Mouse (Mus musculus): ENCODE results near the gene Atg7. TPM values are rescaled to one million over a fixed set of nuclear protein-coding genes. Genes with fewer than 3 reads are reported as not detected.
A peak's percentile ranks its signal among the peaks of the same experiment; 100 is the strongest.

Gene Atg7
- polyA plus RNA-seq, 1 experiment: 43.3 TPM

GRCm38 (mm10) chr6:114652209-114652608 lies 9.3 kb downstream of the Atg7 start:
- Histone ChIP-seq H3K4me3 (replicated peaks; ENCODE audit: control insufficient read depth, low read depth, low read length) (no peak overlapping the region), H3K27ac (ENCODE audit: control insufficient read depth, insufficient read depth, low read depth, low read length, poor library complexity) (no peak overlapping the region), H3K4me1 (ENCODE audit: control insufficient read depth, insufficient read depth, low read length) (no peaks in the 10 kb centered on the region; the same call in 1 of the 2 replicates)
- 75% methylated on average over 3 of the region's 3 CpGs for WGBS
- TF ChIP-seq POLR2A (IDR thresholded peaks at IDR 0.05; ENCODE audit: borderline replicate concordance, control insufficient read depth, low read depth, low read length) (no peak), CTCF (IDR thresholded peaks at IDR 0.05; ENCODE audit: control insufficient read depth, insufficient read depth, low read length) (no peak)

GRCm38 (mm10) chr6:114656826-114657600 lies 14.1 kb downstream of the Atg7 start:
- H3K27ac ChIP-seq (ENCODE audit: control insufficient read depth, insufficient read depth, low read depth, low read length, poor library complexity): no peak overlapping the region
- H3K4me1 ChIP-seq (ENCODE audit: control insufficient read depth, insufficient read depth, low read length): peaks cover 4% of the 10 kb centered on the region
- TF ChIP-seq POLR2A (IDR thresholded peaks at IDR 0.05; ENCODE audit: borderline replicate concordance, control insufficient read depth, low read depth, low read length) (no peak), CTCF (IDR thresholded peaks at IDR 0.05; ENCODE audit: control insufficient read depth, insufficient read depth, low read length) (no peak)
- WGBS: 73% methylated on average over 7 of the region's 7 CpGs
- H3K4me3 ChIP-seq (replicated peaks; ENCODE audit: control insufficient read depth, low read depth, low read length): no peak overlapping the region

- Histone ChIP-seq H3K4me1 (ENCODE audit: control insufficient read depth, insufficient read depth, low read length) (peaks cover 4% of the 10 kb centered on the region), H3K4me3 (replicated peaks; ENCODE audit: control insufficient read depth, low read depth, low read length) (no peak overlapping the region), H3K27ac (ENCODE audit: control insufficient read depth, insufficient read depth, low read depth, low read length, poor library complexity) (no peak overlapping the region)
- 81% methylated on average over 4 of the region's 4 CpGs for WGBS
- no peak for TF ChIP-seq CTCF (IDR thresholded peaks at IDR 0.05; ENCODE audit: control insufficient read depth, insufficient read depth, low read length)
- no peak for TF ChIP-seq POLR2A (IDR thresholded peaks at IDR 0.05; ENCODE audit: borderline replicate concordance, control insufficient read depth, low read depth, low read length)
These were observed 14.9 kb downstream of the Atg7 start for GRCm38 (mm10) chr6:114657807-114658206.

- TF ChIP-seq CTCF (IDR thresholded peaks at IDR 0.05; ENCODE audit: control insufficient read depth, insufficient read depth, low read length) (no peak), POLR2A (IDR thresholded peaks at IDR 0.05; ENCODE audit: borderline replicate concordance, control insufficient read depth, low read depth, low read length) (no peak)
- peaks cover 4% of the 10 kb centered on the region for H3K4me1 ChIP-seq (ENCODE audit: control insufficient read depth, insufficient read depth, low read length)
- 39% methylated on average over 4 of the region's 4 CpGs for WGBS
- peak overlapping the region; percentile 27 for H3K4me3 ChIP-seq (replicated peaks; ENCODE audit: control insufficient read depth, low read depth, low read length)
- H3K27ac ChIP-seq (ENCODE audit: control insufficient read depth, insufficient read depth, low read depth, low read length, poor library complexity): peak overlapping the region; percentile 94
These were observed 16.5 kb downstream of the Atg7 start for GRCm38 (mm10) chr6:114659278-114659991.

GRCm38 (mm10) chr6:114659992-114660800 lies 17.3 kb downstream of the Atg7 start:
- WGBS: 52% methylated on average over 5 of the region's 5 CpGs
- peak overlapping the region; percentile 27 for H3K4me3 ChIP-seq (replicated peaks; ENCODE audit: control insufficient read depth, low read depth, low read length)

GRCm38 (mm10) chr6:114663707-114664106 lies 20.8 kb downstream of the Atg7 start:
- H3K4me3 ChIP-seq (replicated peaks; ENCODE audit: control insufficient read depth, low read depth, low read length): no peak overlapping the region
- WGBS: 82% methylated on average over 2 of the region's 2 CpGs
- TF ChIP-seq CTCF (IDR thresholded peaks at IDR 0.05; ENCODE audit: control insufficient read depth, insufficient read depth, low read length): no peak
- no peak for TF ChIP-seq POLR2A (IDR thresholded peaks at IDR 0.05; ENCODE audit: borderline replicate concordance, control insufficient read depth, low read depth, low read length)
- no peak overlapping the region for H3K27ac ChIP-seq (ENCODE audit: control insufficient read depth, insufficient read depth, low read depth, low read length, poor library complexity)
- peaks cover 4% of the 10 kb centered on the region for H3K4me1 ChIP-seq (ENCODE audit: control insufficient read depth, insufficient read depth, low read length)

More at GRCm38 (mm10) chr6:114659992-114660800, 17.3 kb downstream of the Atg7 start:
- no peak for TF ChIP-seq CTCF (IDR thresholded peaks at IDR 0.05; ENCODE audit: control insufficient read depth, insufficient read depth, low read length)
- TF ChIP-seq POLR2A (IDR thresholded peaks at IDR 0.05; ENCODE audit: borderline replicate concordance, control insufficient read depth, low read depth, low read length): no peak
- Histone ChIP-seq H3K27ac (ENCODE audit: control insufficient read depth, insufficient read depth, low read depth, low read length, poor library complexity) (peak overlapping the region; percentile 94), H3K4me1 (ENCODE audit: control insufficient read depth, insufficient read depth, low read length) (peaks cover 4% of the 10 kb centered on the region)

GRCm38 (mm10) chr6:114664716-114665115 lies 21.8 kb downstream of the Atg7 start:
- no peak for TF ChIP-seq CTCF (IDR thresholded peaks at IDR 0.05; ENCODE audit: control insufficient read depth, insufficient read depth, low read length)
- TF ChIP-seq POLR2A (IDR thresholded peaks at IDR 0.05; ENCODE audit: borderline replicate concordance, control insufficient read depth, low read depth, low read length): no peak
- WGBS: 79% methylated on average over 2 of the region's 2 CpGs
- H3K4me1 ChIP-seq (ENCODE audit: control insufficient read depth, insufficient read depth, low read length): peaks cover 3% of the 10 kb centered on the region

More at GRCm38 (mm10) chr6:114664716-114665115, 21.8 kb downstream of the Atg7 start:
- no peak overlapping the region for H3K27ac ChIP-seq (ENCODE audit: control insufficient read depth, insufficient read depth, low read depth, low read length, poor library complexity)
- H3K4me3 ChIP-seq (replicated peaks; ENCODE audit: control insufficient read depth, low read depth, low read length): no peak overlapping the region
